Mouse (Mus musculus): ENCODE measurements at regions not wholly inside any gene's neighbourhood (a gene's known extent, or its start where the extent isn't known, plus 50 kb on each side); places are given as distances from the start of the nearest gene placed in this dataset.

- no peak for TF ChIP-seq POLR2A (IDR thresholded peaks at IDR 0.05; ENCODE audit: extremely low read depth, insufficient read depth, low read length)
- peak; percentile 51; the same call in 1 of the 2 replicates for TF ChIP-seq CTCF (IDR thresholded peaks at IDR 0.05; ENCODE audit: low read depth, low read length)
Observed at GRCm38 (mm10) chr1:95762244-95762643, 94.9 kb upstream of the St8sia4 start.
